Mouse (Mus musculus): Measurements from ENCODE around the gene Tff1. TPM values are rescaled to one million over a fixed set of nuclear protein-coding genes. Genes with fewer than 3 reads are reported as not detected.

Tff1 gene
- total and polyA plus RNA-seq, 3 experiments = not detected

- H3K4me1 ChIP-seq (ENCODE audit: control insufficient read depth in 1 of 2, insufficient read depth in 2 of 2, low read length in 2 of 2) = peaks cover 10 to 32% of the 10 kb centered on the region in 2 experiments
- H3K4me3 ChIP-seq (ENCODE audit: control insufficient read depth in 1 of 2, insufficient read depth in 1 of 2, low read depth in 2 of 2, low read length in 2 of 2) = no peak overlapping the region
- peak; percentile 91 for DNase-seq (ENCODE audit: low read depth, low spot score)
Measured at GRCm38 (mm10) chr17:31210299-31210698, 45.2 kb upstream of the Tff1 start.

GRCm38 (mm10) chr17:31209376-31209930 is 44.4 kb upstream of the Tff1 start:
- Histone ChIP-seq H3K4me1 (ENCODE audit: control insufficient read depth in 1 of 2, insufficient read depth in 2 of 2, low read length in 2 of 2) (peaks cover 10 to 32% of the 10 kb centered on the region in 2 experiments), H3K27ac (ENCODE audit: control insufficient read depth, low read depth, low read length) (peak overlapping the region; percentile 85; the same call in 1 of the 2 replicates)

More at GRCm38 (mm10) chr17:31210299-31210698, 45.2 kb upstream of the Tff1 start:
- Histone ChIP-seq H3K79me2 (ENCODE audit: control insufficient read depth, insufficient read depth, low read length, poor library complexity) (peaks cover 9% of the 10 kb centered on the region), H3K27me3 (ENCODE audit: control insufficient read depth in 1 of 2, insufficient read depth in 2 of 2, low read length in 2 of 2) (no peaks in the 10 kb centered on the region), H3K9ac (ENCODE audit: control insufficient read depth, low read depth, low read length, poor library complexity, severe bottlenecking) (no peak overlapping the region), H3K27ac (ENCODE audit: control insufficient read depth, low read depth, low read length) (peak overlapping the region; percentile 85), H3K36me3 (ENCODE audit: control insufficient read depth in 1 of 2, insufficient read depth in 2 of 2, low read length in 2 of 2) (peaks cover 0 to 14% of the 10 kb centered on the region in 2 experiments; a peak in 3 of 4 replicates), H3K9me3 (replicated peaks; ENCODE audit: insufficient read depth, low read length) (no peaks in the 10 kb centered on the region)
- TF ChIP-seq TBP (IDR thresholded peaks at IDR 0.05; ENCODE audit: low read depth, low read length) = peak; percentile 85
- TF ChIP-seq UBTF (IDR thresholded peaks at IDR 0.05; ENCODE audit: borderline replicate concordance, insufficient read depth, low read depth, low read length) = no peak
- TF ChIP-seq NRF1 (IDR thresholded peaks at IDR 0.05; ENCODE audit: insufficient read depth, low read depth, low read length, poor library complexity, severe bottlenecking) = no peak
- TF ChIP-seq EP300 (IDR thresholded peaks at IDR 0.05; ENCODE audit: low read depth in 1 of 2, low read length in 2 of 2) = peak; percentile 51 to 69; a peak in 3 of 4 replicates
- TF ChIP-seq SIN3A (IDR thresholded peaks at IDR 0.05; ENCODE audit: low read length) = peak; percentile 57
- TF ChIP-seq TCF12 (IDR thresholded peaks at IDR 0.05; ENCODE audit: low read depth, low read length) = peak; percentile 79
- peak; percentile 83 for TF ChIP-seq ETS1 (IDR thresholded peaks at IDR 0.05; ENCODE audit: low read depth, low read length)
- peak; percentile 39; the same call in 1 of the 2 replicates for TF ChIP-seq MYC (IDR thresholded peaks at IDR 0.05; ENCODE audit: low read depth, low read length)
- no peak for TF ChIP-seq E2F4 (IDR thresholded peaks at IDR 0.05; ENCODE audit: borderline replicate concordance, low read depth, low read length)
- TF ChIP-seq POLR2A (IDR thresholded peaks at IDR 0.05; ENCODE audit: control insufficient read depth in 1 of 2, insufficient read depth in 1 of 2, low read depth in 1 of 2, low read length in 2 of 2, poor library complexity in 1 of 2) = peak in 1 of 2 experiments; percentile 74; a peak in 2 of 4 replicates
- 0 out of 2 replicates have a peak, but pooled peaks have one; percentile 41 for TF ChIP-seq HCFC1 (IDR thresholded peaks at IDR 0.05; ENCODE audit: low read depth, low read length)
- peak; percentile 71 for TF ChIP-seq TAL1 (IDR thresholded peaks at IDR 0.05; ENCODE audit: low read length)
- peak; percentile 56 for TF ChIP-seq NELFE (IDR thresholded peaks at IDR 0.05; ENCODE audit: low read depth, low read length)
- no peak for TF ChIP-seq KAT2A (conservative IDR thresholded peaks at IDR 0.05; ENCODE audit: low read depth, low read length)
- TF ChIP-seq RCOR1 (IDR thresholded peaks at IDR 0.05; ENCODE audit: low read depth, low read length) = 0 out of 2 replicates have a peak, but pooled peaks have one; percentile 36
- TF ChIP-seq RAD21 (IDR thresholded peaks at IDR 0.05; ENCODE audit: low read depth, low read length) = no peak
- TF ChIP-seq MYB (IDR thresholded peaks at IDR 0.05; ENCODE audit: low read depth, low read length) = 0 out of 2 replicates have a peak, but pooled peaks have one; percentile 52
- peak; percentile 37; the same call in 1 of the 2 replicates for TF ChIP-seq ELF1 (IDR thresholded peaks at IDR 0.05; ENCODE audit: low read depth, low read length)
- peak; percentile 66; the same call in 1 of the 2 replicates for TF ChIP-seq MAZ (IDR thresholded peaks at IDR 0.05; ENCODE audit: low read depth, low read length)
- TF ChIP-seq SMC3 (IDR thresholded peaks at IDR 0.05; ENCODE audit: low read depth, low read length) = no peak
- TF ChIP-seq MAX (IDR thresholded peaks at IDR 0.05; ENCODE audit: low read length) = peak; percentile 68
- 0 out of 2 replicates have a peak, but pooled peaks have one; percentile 28 for TF ChIP-seq POLR2AphosphoS2 (IDR thresholded peaks at IDR 0.05; ENCODE audit: low read length)
- TF ChIP-seq BHLHE40 (IDR thresholded peaks at IDR 0.05; ENCODE audit: borderline replicate concordance, low read depth, low read length) = peak; percentile 42; the same call in 1 of the 2 replicates
- no peak for TF ChIP-seq ZKSCAN1 (IDR thresholded peaks at IDR 0.05; ENCODE audit: low read depth, low read length)
- no peak for TF ChIP-seq USF1 (IDR thresholded peaks at IDR 0.05; ENCODE audit: low read depth, low read length)
- TF ChIP-seq GATA1 (IDR thresholded peaks at IDR 0.05; ENCODE audit: low read depth, low read length) = peak; percentile 74

More at GRCm38 (mm10) chr17:31209376-31209930, 44.4 kb upstream of the Tff1 start:
- Histone ChIP-seq H3K27me3 (ENCODE audit: control insufficient read depth in 1 of 2, insufficient read depth in 2 of 2, low read length in 2 of 2) (no peaks in the 10 kb centered on the region), H3K4me3 (ENCODE audit: control insufficient read depth in 1 of 2, insufficient read depth in 1 of 2, low read depth in 2 of 2, low read length in 2 of 2) (no peak overlapping the region), H3K9me3 (replicated peaks; ENCODE audit: insufficient read depth, low read length) (no peaks in the 10 kb centered on the region), H3K79me2 (ENCODE audit: control insufficient read depth, insufficient read depth, low read length, poor library complexity) (peaks cover 9% of the 10 kb centered on the region), H3K36me3 (ENCODE audit: control insufficient read depth in 1 of 2, insufficient read depth in 2 of 2, low read length in 2 of 2) (peaks cover 0 to 14% of the 10 kb centered on the region in 2 experiments; a peak in 3 of 4 replicates), H3K9ac (ENCODE audit: control insufficient read depth, low read depth, low read length, poor library complexity, severe bottlenecking) (no peak overlapping the region)
- no peak for DNase-seq (ENCODE audit: low read depth, low spot score)
- TF ChIP-seq ZMIZ1 (IDR thresholded peaks at IDR 0.05; ENCODE audit: low read depth, low read length) (no peak), ZC3H11A (IDR thresholded peaks at IDR 0.05; ENCODE audit: low read depth, low read length) (no peak), POLR2AphosphoS2 (IDR thresholded peaks at IDR 0.05; ENCODE audit: low read length) (no peak), ELF1 (IDR thresholded peaks at IDR 0.05; ENCODE audit: low read depth, low read length) (no peak), BHLHE40 (IDR thresholded peaks at IDR 0.05; ENCODE audit: borderline replicate concordance, low read depth, low read length) (no peak), NELFE (IDR thresholded peaks at IDR 0.05; ENCODE audit: low read depth, low read length) (no peak), MXI1 (IDR thresholded peaks at IDR 0.05; ENCODE audit: low read depth, low read length) (no peak), MAX (IDR thresholded peaks at IDR 0.05; ENCODE audit: low read length) (no peak), MYC (IDR thresholded peaks at IDR 0.05; ENCODE audit: low read depth, low read length) (no peak), NRF1 (IDR thresholded peaks at IDR 0.05; ENCODE audit: insufficient read depth, low read depth, low read length, poor library complexity, severe bottlenecking) (no peak), RCOR1 (IDR thresholded peaks at IDR 0.05; ENCODE audit: low read depth, low read length) (no peak), TCF12 (IDR thresholded peaks at IDR 0.05; ENCODE audit: low read depth, low read length) (no peak), MAFK (IDR thresholded peaks at IDR 0.05; ENCODE audit: borderline replicate concordance, low read depth, low read length) (no peak), TBP (IDR thresholded peaks at IDR 0.05; ENCODE audit: low read depth, low read length) (no peak)
